Mouse (Mus musculus) right cerebral cortex, postnatal 14 days (tissue): Measurements from ENCODE around the gene Fam135a.

ENCODE experiments used
- DNase-seq: peaks from one replicate; pipeline ENCODE4 v3.0.0; 2022

The Fam135a gene

DNA sequence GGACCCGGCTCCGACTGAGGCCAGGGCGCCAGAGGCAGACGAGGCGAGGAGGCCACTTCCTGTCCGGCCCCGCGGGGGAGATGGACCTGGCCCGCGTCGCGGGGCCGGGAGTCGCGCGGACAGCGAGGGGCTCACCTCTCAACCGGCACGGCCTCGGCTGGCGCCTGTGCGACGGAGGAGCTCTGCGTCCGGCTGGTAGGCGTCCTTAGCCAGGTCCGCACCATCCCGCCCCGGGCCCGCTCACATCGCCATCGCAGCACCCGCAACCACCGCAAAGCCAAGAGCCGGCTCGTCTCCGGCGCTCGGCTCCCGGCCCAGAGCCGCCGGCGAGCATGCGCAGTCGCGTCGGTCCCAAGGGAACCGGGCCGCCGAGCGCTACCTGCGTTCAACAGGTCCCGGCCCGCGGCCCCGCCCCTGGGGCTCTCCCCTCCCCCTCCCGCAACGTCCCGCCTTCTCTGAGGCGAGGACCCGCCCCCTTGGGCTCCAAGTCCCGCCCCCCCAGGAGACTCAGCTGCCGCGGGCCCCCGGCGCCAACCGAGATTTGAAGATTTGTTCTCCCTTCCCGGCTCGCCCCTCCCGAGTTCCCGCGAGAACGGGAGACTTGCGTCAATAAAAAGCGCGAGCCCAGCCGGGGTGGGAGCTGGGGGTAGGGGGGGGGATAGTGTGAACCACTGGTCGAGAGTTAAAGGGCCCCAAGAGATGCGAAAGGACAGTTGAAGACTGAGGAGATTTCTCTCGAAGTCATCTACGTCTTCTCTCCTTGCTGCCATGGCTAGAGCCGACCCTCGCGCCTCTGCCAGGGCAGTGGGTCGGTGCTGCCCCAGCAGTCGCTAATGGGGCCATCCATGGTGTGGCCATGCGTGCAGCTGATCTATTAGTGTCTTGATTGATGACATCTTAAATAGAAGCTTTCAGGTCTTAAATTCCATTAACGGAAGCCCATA is at the start of gene Fam135a:
Gene Fam135a (minus strand): TSS at position 416 of the 944 bp plus-strand sequence.
- peak; percentile 97 for DNase-seq

DNA sequence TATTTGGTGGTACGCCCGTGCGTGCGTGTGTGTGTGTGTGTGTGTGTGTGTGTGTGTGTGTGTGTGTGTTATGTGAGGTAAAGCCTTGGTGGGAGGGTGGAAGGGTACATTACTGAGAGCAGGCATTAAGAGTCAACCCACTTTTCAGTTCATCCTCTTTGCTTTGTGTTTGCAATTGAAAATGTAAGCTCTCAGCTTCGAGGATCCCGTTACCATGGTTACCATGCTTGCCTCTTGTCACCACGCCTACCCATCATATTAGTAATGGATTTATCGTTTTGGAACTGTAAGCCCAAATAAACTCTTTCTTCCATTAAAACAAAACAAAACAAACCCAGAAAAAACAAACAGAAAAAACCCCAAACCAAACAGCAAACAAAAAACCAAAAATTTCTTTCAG is 43.4 kb upstream of the Fam135a start:
- DNase-seq, result no peak

DNA sequence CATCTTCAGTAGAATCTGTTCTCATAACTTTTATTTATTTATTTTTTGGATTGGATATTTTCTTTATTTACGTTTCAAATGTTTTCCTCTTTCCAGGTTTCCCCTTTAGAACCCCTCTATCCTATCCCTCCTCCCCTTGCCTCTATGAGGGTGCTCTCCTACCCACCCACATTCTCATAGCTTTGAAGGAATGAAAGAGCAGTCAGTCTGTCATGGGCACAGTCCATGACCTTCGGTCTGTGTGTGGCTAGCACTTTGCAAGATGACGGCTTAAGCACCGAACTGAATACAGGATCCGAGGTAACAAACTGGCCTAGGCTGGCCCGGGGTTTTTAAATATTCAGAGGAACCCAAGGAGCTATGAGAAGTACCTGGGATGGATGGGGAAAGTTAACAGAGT is 40.4 kb upstream of the Fam135a start:
- DNase-seq, result no peak

DNA sequence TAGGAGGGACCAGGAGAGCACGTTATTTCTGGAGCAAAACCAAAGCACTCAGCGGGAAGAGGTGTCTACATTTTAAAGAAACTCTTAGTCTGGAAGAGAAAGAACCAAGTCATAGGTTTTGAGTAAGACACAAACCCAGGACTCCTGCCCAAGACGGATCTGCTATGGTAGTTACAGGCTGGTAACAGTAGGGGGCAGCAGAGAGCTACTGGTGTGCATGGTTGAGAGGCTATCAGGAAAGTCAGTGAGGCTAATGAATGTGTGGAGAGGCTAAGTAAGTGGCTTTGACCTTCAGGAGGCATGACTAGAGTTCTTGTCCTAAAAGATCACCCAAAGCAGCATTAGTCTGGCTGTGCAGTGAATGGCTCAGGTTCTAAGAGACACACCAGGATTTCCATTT is 37.0 kb upstream of the Fam135a start:
- DNase-seq, result peak; percentile 49

DNA sequence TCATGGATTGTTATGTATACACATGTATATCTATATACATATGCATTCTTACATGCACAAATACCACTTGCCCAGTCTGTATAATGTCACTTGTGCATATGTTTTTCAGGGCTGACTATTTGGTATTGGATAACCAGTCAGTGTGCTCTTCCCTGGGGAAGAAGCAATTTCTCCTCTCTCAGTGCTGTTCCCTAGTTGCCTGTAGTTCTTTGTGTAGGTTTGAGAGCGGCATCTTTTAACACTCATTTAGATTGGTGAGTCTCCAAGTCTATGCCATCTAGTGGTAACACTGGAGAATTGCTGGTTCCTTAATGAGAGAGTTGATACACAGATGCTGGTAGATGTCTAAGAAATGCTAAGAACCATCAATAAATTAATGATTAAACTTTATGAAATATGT is 34.7 kb upstream of the Fam135a start:
- DNase-seq, result no peak

DNA sequence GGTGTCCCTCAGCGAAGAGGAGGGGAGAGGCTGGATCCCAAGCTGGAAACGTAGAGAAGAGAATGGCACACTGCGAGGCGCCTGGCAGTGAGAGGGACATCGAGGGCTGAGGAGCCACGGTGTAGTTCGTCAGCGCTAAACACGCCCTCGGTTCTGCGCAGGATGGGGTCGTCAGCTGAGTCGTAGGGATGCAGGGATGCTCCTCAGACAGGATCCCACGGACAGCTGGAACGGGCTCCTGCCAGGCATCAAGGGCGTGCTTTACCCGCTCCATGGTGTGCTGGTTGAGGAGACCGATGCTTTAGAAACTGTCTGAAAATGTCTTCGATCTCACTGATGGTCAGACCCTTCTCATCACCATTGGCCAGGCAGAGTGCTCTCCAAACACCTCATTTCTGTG is 33.7 kb upstream of the Fam135a start:
- no peak for DNase-seq

DNA sequence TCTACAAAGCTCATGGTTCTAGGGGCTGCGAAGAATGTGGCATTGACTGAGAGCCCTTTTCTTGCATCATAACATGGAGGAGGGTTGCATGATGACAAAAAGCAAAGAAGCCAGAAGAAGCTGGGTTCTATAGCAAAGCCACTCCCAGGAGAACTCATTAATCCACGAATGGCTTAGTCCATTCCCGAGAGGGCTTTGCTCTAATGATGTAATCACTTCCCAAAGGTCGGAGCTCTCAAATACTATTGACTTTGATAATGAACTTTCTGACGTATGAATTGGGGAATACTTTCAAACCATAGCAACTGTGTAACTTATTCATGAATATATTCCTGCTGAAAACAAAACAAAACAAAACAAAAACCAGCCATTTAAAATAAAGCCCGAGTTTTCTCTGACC is 27.7 kb upstream of the Fam135a start:
- DNase-seq, result no peak

DNA sequence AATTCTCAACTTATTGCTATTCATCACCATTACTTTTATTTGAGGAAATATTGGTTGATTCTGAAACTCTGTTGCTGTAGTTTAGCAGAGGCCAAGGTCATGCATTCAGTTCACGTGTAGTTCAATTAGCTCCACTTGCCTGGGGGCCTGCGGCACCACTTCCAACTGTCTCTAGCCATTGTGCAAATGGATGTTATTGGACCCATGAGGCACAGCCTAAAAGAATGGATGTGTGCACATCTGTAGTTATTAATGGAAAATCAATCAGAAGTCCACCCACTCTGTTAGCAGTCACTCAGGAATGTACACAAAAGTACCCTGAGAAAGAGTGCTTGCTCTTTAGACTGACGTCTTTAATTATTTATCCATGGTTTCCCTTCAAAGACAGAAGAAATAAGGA is 24.5 kb upstream of the Fam135a start:
- DNase-seq, result no peak

DNA sequence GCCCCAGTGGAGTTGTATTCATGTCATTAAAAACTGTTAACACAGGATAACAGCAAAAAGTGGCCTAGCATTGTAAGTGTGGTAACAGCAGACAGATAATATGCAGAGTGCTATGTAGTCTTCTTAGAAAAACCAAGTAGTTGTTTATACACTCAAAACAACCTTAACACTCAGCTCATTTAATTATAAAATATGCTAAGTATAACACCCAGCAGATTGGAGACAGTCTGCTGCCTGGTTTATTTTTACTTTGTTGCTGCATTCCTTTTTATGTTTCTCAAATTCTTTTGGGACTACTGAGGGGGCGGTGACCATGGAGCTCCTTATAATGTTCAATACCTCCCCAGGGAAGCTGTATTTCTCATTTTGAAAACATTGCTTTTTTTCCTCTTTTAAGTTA is 22.4 kb upstream of the Fam135a start:
- DNase-seq, result no peak

DNA sequence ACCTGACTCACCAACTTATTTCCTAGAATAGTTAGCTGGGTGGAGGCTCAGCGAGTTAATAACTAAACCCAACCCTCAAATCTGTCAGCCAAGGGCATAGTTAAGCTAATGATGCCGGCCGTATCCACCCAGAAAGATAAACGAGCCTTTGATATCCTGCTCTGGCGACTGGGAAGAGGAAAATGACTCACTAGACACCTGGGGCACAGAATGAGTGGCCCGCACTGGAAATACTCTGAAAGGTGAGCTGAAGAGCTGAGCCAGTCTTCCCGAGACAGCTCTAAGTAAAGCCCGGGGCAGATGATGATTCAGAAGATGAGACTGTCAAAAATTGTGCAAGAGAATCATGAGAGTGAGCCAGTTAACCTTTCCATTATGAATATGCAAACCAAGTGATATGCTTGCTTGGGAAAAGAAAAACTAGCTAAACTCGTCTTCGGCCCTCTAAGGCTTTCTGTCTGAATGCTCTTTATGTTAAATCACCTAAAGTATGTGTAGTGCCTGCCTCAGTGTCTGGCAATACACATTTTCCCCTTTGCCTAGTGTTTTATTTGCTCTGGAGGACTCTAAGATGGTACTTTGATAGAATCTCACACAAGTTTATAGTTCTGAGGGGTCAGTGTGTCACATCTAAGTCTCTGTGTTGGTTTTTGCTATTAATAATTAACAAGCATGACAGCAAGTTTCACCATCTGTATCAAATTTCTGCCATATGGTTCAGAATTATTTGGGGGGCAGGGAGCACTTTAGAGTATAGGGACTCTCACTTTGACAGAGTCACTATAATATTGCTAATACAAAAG is 8.0 kb upstream of the Fam135a start:
- no peak for DNase-seq

DNA sequence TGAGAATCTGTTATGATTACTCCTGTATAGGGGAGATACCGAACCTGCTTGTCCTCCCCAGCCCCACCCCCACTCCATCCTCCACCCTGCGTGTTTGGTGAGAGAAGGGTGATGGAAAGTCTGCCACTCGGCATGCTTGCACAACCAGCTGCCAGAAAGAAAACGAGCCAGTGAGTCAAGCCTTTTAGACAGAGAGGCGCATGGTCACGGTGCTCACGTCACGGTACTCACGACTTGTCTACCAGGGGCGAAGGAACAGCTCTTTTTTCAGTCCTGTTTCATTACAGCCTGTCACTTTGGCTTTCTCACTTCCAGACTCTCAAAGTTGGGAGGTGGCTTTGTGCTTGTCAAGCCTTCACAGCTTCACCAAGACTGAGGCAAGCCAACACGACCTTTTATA is 7.2 kb upstream of the Fam135a start:
- peak; percentile 15 for DNase-seq

DNA sequence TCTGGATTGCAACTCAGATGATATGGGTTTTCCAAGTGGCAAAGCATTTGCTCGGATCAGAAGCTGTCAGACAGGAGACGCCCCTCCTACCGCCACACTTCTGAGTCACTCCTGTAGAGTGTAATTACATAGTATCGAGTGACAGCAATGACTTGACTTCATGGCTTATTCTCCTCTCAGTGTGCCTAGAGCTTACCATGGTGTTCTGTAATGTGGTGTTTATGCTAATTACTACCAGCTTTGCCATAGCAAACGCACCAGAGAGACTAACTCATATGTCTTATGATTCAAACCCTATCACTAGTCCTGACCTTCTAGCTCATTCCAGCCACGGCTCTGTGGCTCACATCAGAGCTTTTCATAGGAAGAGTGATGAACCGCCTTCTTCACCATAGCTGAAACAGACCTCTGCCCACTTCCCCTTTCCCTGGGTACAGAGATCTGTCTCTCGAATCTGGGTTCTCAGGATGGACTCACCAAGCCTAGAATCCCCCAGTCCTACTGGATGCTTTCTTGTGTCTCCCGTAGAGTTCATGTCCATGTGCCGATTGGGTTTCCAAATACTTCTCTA is 2.5 kb upstream of the Fam135a start:
- no peak for DNase-seq

DNA sequence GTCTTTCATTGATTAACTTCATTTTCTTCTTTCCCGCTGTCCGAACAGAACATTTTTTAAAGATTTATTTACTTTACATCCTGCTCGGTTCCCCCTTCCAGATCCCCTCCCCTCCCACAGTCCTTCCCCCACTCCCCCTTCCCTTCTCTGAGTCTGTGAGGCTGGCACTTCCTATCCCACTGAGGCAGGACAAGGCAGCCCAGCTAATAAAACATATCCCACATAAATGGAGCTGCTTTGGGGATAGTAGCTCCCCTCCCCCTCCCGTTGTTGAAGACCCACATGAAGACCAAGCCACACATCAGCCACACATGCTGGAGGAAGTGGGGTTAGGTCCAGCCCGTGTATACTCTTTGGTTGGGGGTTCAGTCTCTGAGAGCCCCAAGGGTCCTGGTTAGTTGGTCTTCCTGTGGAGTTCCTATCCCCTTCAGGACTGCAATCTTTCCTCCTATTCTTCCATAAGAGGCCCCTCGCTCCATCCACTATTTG is 773 bp upstream of the Fam135a start:
- no peak for DNase-seq

DNA sequence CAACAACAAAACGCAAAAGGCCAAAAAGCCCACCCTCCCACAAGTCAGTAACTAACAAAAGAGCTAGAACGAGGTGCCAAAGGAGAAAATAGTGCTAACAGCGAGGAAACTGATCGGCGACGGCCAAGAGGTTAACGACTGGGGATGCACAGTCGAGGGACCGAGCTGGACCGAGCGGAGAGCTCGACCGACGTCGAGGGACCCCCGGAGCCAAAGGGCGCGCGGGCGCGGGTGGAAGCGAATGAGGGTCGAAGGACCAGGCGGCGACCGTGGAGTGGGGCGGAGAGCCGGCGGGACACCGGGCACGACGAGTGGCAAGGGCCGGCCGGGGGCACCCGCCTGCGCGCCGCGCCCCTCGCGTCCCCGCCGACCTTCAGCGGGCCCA is 608 bp downstream of the Fam135a start:
- no peak for DNase-seq

DNA sequence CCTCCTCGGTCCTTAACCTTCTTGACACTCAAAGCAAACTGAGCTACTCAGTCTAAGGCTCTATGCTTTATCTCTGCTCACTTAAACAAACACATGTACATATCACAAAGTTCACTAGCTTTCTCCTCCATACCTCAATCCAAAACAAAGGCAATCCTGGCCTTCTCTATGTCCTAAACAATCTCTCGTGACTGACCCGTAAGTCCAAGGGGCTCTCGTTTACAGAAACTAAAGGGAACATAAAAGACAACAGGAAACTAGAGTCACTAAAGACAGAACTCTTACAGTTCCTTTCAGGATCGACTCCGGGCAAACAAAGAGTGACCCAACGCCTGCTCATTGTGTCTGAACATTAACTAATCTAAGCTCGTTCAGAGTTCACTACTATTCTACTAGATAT is 2.6 kb downstream of the Fam135a start:
- no peak for DNase-seq

DNA sequence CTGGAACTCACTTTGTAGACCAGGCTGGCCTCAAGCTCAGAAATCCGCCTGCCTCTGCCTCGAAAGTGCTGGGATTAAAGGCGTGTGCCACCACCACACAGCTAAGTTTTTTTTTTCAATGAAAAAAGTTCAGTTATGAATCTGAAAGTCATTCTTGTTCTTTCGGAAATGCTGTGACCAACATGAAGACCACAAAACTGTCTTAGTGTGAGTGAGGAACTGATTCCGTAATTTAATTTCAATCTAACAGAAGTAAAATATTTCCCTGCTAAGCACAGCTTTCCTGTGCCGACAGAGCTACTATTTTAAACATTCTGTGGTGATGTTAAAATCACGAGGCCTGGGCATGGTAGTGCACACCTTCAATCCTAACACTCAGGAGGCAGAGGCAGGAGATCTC is 7.7 kb downstream of the Fam135a start:
- no peak for DNase-seq

DNA sequence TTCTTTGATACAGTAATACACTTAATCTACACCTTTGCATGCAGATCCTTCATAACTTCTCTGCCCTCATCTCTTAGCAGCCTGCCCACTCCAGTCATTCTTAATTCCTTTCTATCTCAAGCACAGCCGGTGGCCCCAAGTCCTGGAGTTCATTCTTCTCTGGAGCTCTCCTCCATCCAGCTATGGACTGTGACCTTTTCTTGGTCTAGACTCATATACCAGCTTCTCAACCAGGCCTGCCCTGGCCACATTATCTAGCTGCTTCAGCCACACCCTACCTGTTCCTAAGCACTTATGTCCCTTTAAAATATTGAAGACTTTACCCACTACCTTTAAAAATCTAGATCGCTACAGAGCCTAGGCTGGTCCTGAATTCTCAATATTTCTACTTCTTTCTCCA is 9.5 kb downstream of the Fam135a start:
- DNase-seq, result no peak

DNA sequence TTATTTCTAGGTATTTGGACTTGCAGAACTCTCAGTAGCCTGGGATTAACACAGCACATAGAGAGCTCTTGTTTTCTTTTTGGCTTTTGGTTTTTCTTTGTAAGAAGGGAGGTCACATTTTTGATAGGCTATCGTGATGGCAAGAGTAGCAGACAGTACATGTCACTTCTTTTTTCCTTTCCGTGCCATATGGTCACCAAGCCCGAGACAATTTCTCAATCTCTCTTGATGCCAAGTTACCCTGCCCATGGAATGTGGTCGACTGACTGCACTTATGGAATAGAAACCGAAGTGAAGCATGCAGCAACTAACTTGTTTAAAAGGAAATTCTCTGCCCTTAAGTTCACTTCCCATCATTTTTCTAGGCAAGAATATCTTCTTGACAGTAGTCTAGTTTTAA is 10.0 kb downstream of the Fam135a start:
- DNase-seq, result no peak

DNA sequence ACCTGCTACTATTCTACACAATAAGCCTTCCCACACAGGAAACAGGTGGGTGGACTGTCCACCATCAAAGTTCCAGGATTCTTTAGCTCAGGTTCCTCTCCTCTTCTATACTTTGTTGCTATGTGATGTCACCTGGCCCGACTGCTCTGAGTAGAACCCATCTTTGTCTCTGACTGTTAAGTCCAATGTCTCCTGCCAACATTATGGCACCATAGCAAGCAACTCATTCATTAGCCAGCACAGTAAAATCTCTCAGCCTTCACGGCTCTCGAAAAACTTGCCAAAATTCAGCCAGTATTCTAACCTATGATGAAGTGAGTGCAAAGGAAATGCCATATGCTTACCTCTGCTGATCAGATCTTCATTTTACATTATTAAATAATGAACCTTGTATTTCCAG is 14.0 kb downstream of the Fam135a start:
- DNase-seq, result no peak

DNA sequence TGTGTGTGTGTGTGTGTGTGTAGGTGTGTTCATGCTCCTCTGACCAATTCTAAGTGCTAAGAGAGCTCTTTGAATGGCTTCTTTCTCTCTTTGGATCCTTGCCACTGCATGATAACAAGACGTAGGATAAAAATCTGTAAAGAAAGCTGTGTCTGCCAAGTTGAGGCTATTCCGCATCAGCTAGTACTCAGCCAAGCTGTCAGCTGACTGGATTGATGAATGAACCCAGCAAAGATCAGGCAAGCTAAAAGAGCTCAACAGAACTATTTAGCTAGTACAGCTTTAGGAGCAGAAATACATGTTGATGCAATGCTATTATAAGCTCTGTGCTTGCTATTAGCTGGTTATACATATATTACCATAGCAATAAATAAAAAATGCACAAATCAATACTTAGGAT is 25.7 kb downstream of the Fam135a start:
- no peak for DNase-seq

DNA sequence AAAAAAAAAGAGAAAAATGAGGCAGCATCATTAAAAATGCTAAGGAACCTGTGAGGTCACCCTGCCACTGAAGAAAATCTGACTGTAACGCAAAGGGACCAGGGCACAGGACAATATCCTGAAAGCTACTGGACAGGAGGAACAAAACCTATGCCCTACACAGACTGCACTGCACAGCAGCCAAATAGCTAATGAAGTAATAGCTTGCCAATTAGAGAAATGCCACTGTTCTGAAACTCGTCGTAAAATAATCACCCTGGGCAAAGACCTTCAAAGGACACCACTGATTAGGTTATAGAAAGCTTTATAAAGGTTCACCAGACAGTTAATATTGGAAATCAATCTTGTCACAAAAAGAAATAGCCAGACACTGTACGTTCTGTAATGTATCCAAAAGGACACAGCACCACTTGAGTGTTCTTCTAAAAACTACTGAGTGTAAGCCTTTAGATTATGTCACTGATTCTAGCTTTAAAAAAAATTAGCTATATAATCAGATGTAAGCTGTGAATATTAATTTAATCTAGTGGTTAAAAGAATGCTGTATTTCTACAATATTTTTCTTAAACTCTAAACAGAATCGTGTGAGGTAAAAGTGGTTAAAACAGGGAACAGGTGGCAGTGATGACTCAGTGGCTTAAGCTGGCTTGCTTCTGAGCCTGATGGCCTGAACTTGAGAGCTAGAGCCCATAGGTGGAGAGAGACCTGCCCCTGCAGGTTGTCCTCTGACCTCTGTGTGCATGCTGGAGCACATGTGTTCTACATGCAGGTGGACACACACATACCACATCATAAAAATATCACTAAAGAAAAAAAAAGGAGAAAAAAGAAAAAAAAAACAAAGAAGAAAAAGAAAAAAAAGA is 26.5 kb downstream of the Fam135a start:
- no peak for DNase-seq

DNA sequence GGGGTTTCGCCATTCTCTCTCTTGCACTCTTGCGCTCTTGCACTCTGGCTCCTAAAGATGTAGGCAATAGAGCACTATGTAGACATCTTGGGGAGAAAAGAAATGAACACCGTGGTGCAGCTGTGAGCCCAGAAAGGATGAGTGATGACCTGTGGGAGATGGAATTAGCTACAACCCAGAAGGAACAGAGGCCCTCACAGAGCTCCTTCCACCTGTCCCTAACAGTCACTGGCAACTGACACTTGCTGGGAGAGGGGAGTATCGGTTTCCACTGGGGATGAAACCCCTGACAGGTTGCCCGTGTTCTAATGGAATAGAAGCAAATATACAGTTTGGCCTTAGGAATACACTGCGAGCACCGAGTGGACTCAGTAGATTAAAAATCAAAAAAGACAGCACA is 31.3 kb downstream of the Fam135a start:
- no peak for DNase-seq

DNA sequence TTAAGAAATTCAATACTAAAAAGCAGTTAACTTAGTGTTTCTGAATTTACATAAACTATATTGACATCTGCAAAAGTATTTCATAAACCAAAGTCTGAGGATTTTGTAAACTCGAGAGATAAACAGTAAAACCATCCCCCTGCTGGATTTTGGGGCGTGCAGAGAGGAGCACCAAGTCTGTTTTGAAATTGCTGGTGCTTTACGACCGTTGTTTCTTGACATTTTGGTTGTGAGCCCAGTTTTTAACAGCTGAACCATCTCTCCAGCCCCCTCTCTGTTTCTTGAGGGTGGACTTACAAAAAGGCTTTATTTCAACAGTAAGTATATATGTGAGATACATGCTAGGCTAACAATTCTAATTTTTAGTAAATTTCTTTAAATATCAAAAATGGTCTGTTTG is 33.4 kb downstream of the Fam135a start:
- no peak for DNase-seq
